14 mouse cellular contexts compared by ENCODE assay signal in genomic region chr6:112829196-112829595, GRCm38 (mm10).
DNase-seq lines count a peak whose midpoint lies in the region; ATAC-seq lines count a peak whose summit lies in the region.
"Had no signal": no experiment of that assay in that cellular context is flagged by ENCODE, and none has a peak within 500 bp of the region (broad histone marks: within the 10 kb centered on the region; RNA-seq: fewer than 3 reads in every experiment).

No protein-coding gene starts in this region.

- no peaks in the 10 kb centered on the region for H3K36me3 ChIP-seq in hindbrain, embryonic 15.5 days
- no peaks in the 10 kb centered on the region for H3K36me3 ChIP-seq in stomach, embryonic 16.5 days (ENCODE audit: control insufficient read depth, insufficient read depth, low read length)
- H3K36me3 ChIP-seq: heart, embryonic 13.5 days; limb, embryonic 13.5 days had no signal

- ATAC-seq in hindbrain, embryonic 15.5 days (ENCODE audit: low FRiP score, low read depth): no peak
- ATAC-seq in stomach, embryonic 16.5 days (ENCODE audit: insufficient read depth, low FRiP score): no peak
- ATAC-seq: activated CD4-positive, CD25-positive, alpha-beta regulatory T cell, adult 4 months had no signal

- peak overlapping the region; percentile 15; the same call in 1 of the 2 replicates for H3K27ac ChIP-seq in hindbrain, embryonic 15.5 days (replicated peaks)
- peak overlapping the region; percentile 20; the same call in 1 of the 2 replicates for H3K27ac ChIP-seq in stomach, embryonic 16.5 days (ENCODE audit: low read length)
- H3K27ac ChIP-seq: heart, embryonic 13.5 days; left cerebral cortex, adult 2 months; limb, embryonic 13.5 days; macrophage had no signal

- peak; percentile 13 for DNase-seq in gastrocnemius, postnatal 14 days
- DNase-seq in gastrocnemius, postnatal 10 days: no peak
- DNase-seq in R1 (ENCODE audit: low read depth, low spot score): peak; percentile 14
- DNase-seq in ovary, postnatal 10 days (ENCODE audit: low spot score): no peak
- DNase-seq in adrenal gland, postnatal 14 days: no peak
- DNase-seq: gastrocnemius, postnatal 25 days; kidney, adult 9 months had no signal

- H3K9me3 ChIP-seq in hindbrain, embryonic 15.5 days: no peaks in the 10 kb centered on the region
- no peaks in the 10 kb centered on the region for H3K9me3 ChIP-seq in stomach, embryonic 16.5 days (replicated peaks; ENCODE audit: control insufficient read depth, low read length)
- H3K9me3 ChIP-seq: heart, embryonic 13.5 days; limb, embryonic 13.5 days had no signal

- intact Hi-C loops in gastrocnemius, postnatal 14 days (cut with DNase I; ENCODE audit: low total_unique reads): no loop called here

- no peak overlapping the region for H3K4me2 ChIP-seq in hindbrain, embryonic 15.5 days
- H3K4me2 ChIP-seq in stomach, embryonic 16.5 days (ENCODE audit: low read depth, low read length): no peak overlapping the region
- H3K4me2 ChIP-seq: heart, embryonic 13.5 days; limb, embryonic 13.5 days had no signal

- H3K9ac ChIP-seq in hindbrain, embryonic 15.5 days: no peak overlapping the region
- no peak overlapping the region for H3K9ac ChIP-seq in stomach, embryonic 16.5 days (ENCODE audit: low read length)
- H3K9ac ChIP-seq: heart, embryonic 13.5 days; limb, embryonic 13.5 days had no signal

- WGBS in hindbrain, embryonic 15.5 days: 55% methylated on average over 12 of the region's 12 CpGs
- 57% methylated on average over 12 of the region's 12 CpGs for whole genome bisulfite sequencing in stomach, embryonic 16.5 days

- H3K27me3 ChIP-seq in hindbrain, embryonic 15.5 days: no peaks in the 10 kb centered on the region
- H3K27me3 ChIP-seq in stomach, embryonic 16.5 days (ENCODE audit: control insufficient read depth, insufficient read depth, low read length): no peaks in the 10 kb centered on the region
- H3K27me3 ChIP-seq: heart, embryonic 13.5 days; limb, embryonic 13.5 days had no signal

- H3K4me3 ChIP-seq in hindbrain, embryonic 15.5 days: no peak overlapping the region
- no peak overlapping the region for H3K4me3 ChIP-seq in stomach, embryonic 16.5 days (replicated peaks; ENCODE audit: low read length)
- H3K4me3 ChIP-seq: heart, embryonic 13.5 days; left cerebral cortex, adult 2 months; limb, embryonic 13.5 days had no signal

- H3K4me1 ChIP-seq in hindbrain, embryonic 15.5 days (replicated peaks): peaks cover 40% of the 10 kb centered on the region
- H3K4me1 ChIP-seq in stomach, embryonic 16.5 days (ENCODE audit: control insufficient read depth, insufficient read depth, low read length): peaks cover 15% of the 10 kb centered on the region
- H3K4me1 ChIP-seq: heart, embryonic 13.5 days had no signal

Comparison
In these comparisons a context has a peak if more than half of its experiments do, and no peak if none do; other contexts are left out.
1. DNase-seq: peak in gastrocnemius, postnatal 14 days (single experiment) and R1 (single experiment); none in gastrocnemius, postnatal 10 days (single experiment), ovary, postnatal 10 days (single experiment) and adrenal gland, postnatal 14 days (single experiment).